Mouse (Mus musculus) CH12.LX (cell line): ENCODE results near the gene Ren1. TPM values are rescaled to one million over a fixed set of nuclear protein-coding genes. Genes with fewer than 3 reads are reported as not detected.

Experiments
- DNase-seq: peaks from one replicate; pipeline ENCODE4 v3.0.0-alpha.2; 2013; ENCODE audit errors: extremely low read depth
- H3K27ac ChIP-seq: 2 replicates; pipeline ENCODE4 v1.5.1; 2012; ENCODE audit warnings: low read depth, mild to moderate bottlenecking, control low read depth, moderate library complexity; ENCODE audit not compliant: insufficient read depth
- H3K27me3 ChIP-seq: replicated peaks from 2 replicates; pipeline ENCODE3; 2012; ENCODE audit warnings: inconsistent platforms
- H3K36me3 ChIP-seq, 2 experiments: replicated peaks in 1 of 2; 2 replicates each; pipeline versions ENCODE3 to v1.6.1; 2012; ENCODE audit warnings: inconsistent platforms in 1 of 2, low read length in 1 of 2, mild to moderate bottlenecking in 1 of 2, mixed read lengths in 1 of 2, moderate library complexity in 1 of 2; ENCODE audit not compliant: control insufficient read depth in 1 of 2, insufficient read depth in 1 of 2
- H3K4me1 ChIP-seq, 2 experiments: 2 replicates each; pipeline ENCODE4 v1.6.1; 2012; ENCODE audit warnings: inconsistent platforms in 1 of 2, moderate library complexity in 1 of 2; ENCODE audit not compliant: insufficient read depth in 2 of 2, control insufficient read depth in 1 of 2
- H3K4me2 ChIP-seq: 2 replicates; pipeline ENCODE4 v1.6.1; 2012; ENCODE audit warnings: low read depth, mild to moderate bottlenecking, control low read depth; ENCODE audit not compliant: poor library complexity, insufficient read depth, severe bottlenecking
- H3K4me3 ChIP-seq, 3 experiments: fragments of 150-350 bp in 1 of 3; sonication (generic) in 1 of 3; replicated peaks in 1 of 3; 2 replicates each; pipeline versions ENCODE3 to v1.5.1; 2011 to 2012; ENCODE audit warnings: low read depth in 2 of 3, low read length in 2 of 3, mild to moderate bottlenecking in 2 of 3, moderate library complexity in 2 of 3, control low read depth in 1 of 3, improper control_type of control experiment in 1 of 3, inconsistent platforms in 1 of 3, mixed read lengths in 1 of 3; ENCODE audit not compliant: poor library complexity in 1 of 3
- H3K79me2 ChIP-seq: replicated peaks from 2 replicates; pipeline ENCODE4 v1.6.1; 2012; ENCODE audit warnings: mild to moderate bottlenecking, moderate library complexity; ENCODE audit not compliant: control insufficient read depth, poor library complexity, insufficient read depth, severe bottlenecking; ENCODE audit errors: extremely low read depth
- H3K9ac ChIP-seq: 2 replicates; pipeline ENCODE4 v1.6.1; 2012; ENCODE audit warnings: low read depth, mild to moderate bottlenecking, control low read depth, moderate library complexity; ENCODE audit not compliant: insufficient read depth
- H3K9me3 ChIP-seq: replicated peaks from 2 replicates; pipeline ENCODE3; 2012; ENCODE audit warnings: low read length, inconsistent platforms, mixed read lengths
- BHLHE40 ChIP-seq: IDR thresholded peaks from 2 replicates; pipeline ENCODE4 v1.6.1; 2011; ENCODE audit warnings: mild to moderate bottlenecking, low read depth, low read length, improper control_type of control experiment
- CHD2 ChIP-seq: IDR thresholded peaks from 2 replicates; pipeline ENCODE4 v1.6.1; 2011; ENCODE audit warnings: low read length, improper control_type of control experiment
- CTCF ChIP-seq, 2 experiments: IDR thresholded peaks in 1 of 2; conservative IDR thresholded peaks in 1 of 2; 2 replicates each; pipeline ENCODE4 v1.5.1; 2011 to 2012; ENCODE audit warnings: low read depth in 2 of 2, low read length in 2 of 2, improper control_type of control experiment in 1 of 2, inconsistent platforms in 1 of 2, mild to moderate bottlenecking in 1 of 2, moderate library complexity in 1 of 2
- E2F4 ChIP-seq: IDR thresholded peaks from 2 replicates; pipeline ENCODE4 v1.6.1; 2011; ENCODE audit warnings: low read depth, low read length, improper control_type of control experiment; ENCODE audit not compliant: insufficient replicate concordance
- ELF1 ChIP-seq: IDR thresholded peaks from 2 replicates; pipeline ENCODE4 v1.6.1; 2014; ENCODE audit warnings: low read depth, mild to moderate bottlenecking, inconsistent platforms, low read length, improper control_type of control experiment
- EP300 ChIP-seq: IDR thresholded peaks from 2 replicates; pipeline ENCODE4 v1.6.1; 2011; ENCODE audit warnings: low read length, improper control_type of control experiment
- ETS1 ChIP-seq: conservative IDR thresholded peaks from 2 replicates; pipeline ENCODE4 v1.6.1; 2012; ENCODE audit warnings: low read depth, mild to moderate bottlenecking, inconsistent platforms, low read length, improper control_type of control experiment, moderate library complexity
- GABPA ChIP-seq: IDR thresholded peaks from 2 replicates; pipeline ENCODE4 v1.6.1; 2012; ENCODE audit warnings: low read depth, low read length, improper control_type of control experiment, inconsistent platforms; ENCODE audit not compliant: insufficient replicate concordance
- HCFC1 ChIP-seq: IDR thresholded peaks from 2 replicates; pipeline ENCODE4 v1.6.1; 2012; ENCODE audit warnings: low read depth, mild to moderate bottlenecking, inconsistent platforms, low read length, improper control_type of control experiment
- IRF4 ChIP-seq: IDR thresholded peaks from 2 replicates; pipeline ENCODE4 v1.6.1; 2014; ENCODE audit warnings: low read depth, mild to moderate bottlenecking, inconsistent platforms, low read length, improper control_type of control experiment
- JUND ChIP-seq: conservative IDR thresholded peaks from 2 replicates; pipeline ENCODE4 v1.6.1; 2011; ENCODE audit warnings: low read depth, low read length, improper control_type of control experiment
- KAT2A ChIP-seq: IDR thresholded peaks from 2 replicates; pipeline ENCODE4 v1.6.1; 2012; ENCODE audit warnings: low read length, improper control_type of control experiment, inconsistent platforms; ENCODE audit not compliant: insufficient replicate concordance
- MAFK ChIP-seq: IDR thresholded peaks from 2 replicates; pipeline ENCODE4 v1.6.1; 2011; ENCODE audit warnings: low read length, improper control_type of control experiment; ENCODE audit not compliant: insufficient replicate concordance
- MAZ ChIP-seq: IDR thresholded peaks from 2 replicates; pipeline ENCODE4 v1.6.1; 2012; ENCODE audit warnings: low read depth, mild to moderate bottlenecking, inconsistent platforms, low read length, improper control_type of control experiment, moderate library complexity
- MEF2A ChIP-seq: IDR thresholded peaks from 2 replicates; pipeline ENCODE4 v1.6.1; 2014; ENCODE audit warnings: low read depth, mild to moderate bottlenecking, inconsistent platforms, low read length, improper control_type of control experiment, borderline replicate concordance
- MYC ChIP-seq: IDR thresholded peaks from 2 replicates; pipeline ENCODE4 v1.6.1; 2011; ENCODE audit warnings: low read depth, mild to moderate bottlenecking, improper control_type of control experiment, low read length
- PAX5 ChIP-seq: IDR thresholded peaks from 2 replicates; pipeline ENCODE4 v1.6.1; 2012; ENCODE audit warnings: low read length, inconsistent platforms, mixed read lengths
- POLR2A ChIP-seq: IDR thresholded peaks from 2 replicates; pipeline ENCODE4 v1.6.1; 2011; ENCODE audit warnings: low read depth, mild to moderate bottlenecking, improper control_type of control experiment, low read length
- POLR2AphosphoS2 ChIP-seq: IDR thresholded peaks from 2 replicates; pipeline ENCODE4 v1.6.1; 2011; ENCODE audit warnings: low read depth, low read length, improper control_type of control experiment
- RAD21 ChIP-seq: IDR thresholded peaks from 2 replicates; pipeline ENCODE4 v1.6.1; 2011; ENCODE audit warnings: low read depth, mild to moderate bottlenecking, low read length, improper control_type of control experiment, moderate library complexity
- RCOR1 ChIP-seq: conservative IDR thresholded peaks from 2 replicates; pipeline ENCODE4 v1.6.1; 2012; ENCODE audit warnings: low read depth, mild to moderate bottlenecking, inconsistent platforms, low read length, improper control_type of control experiment
- SIN3A ChIP-seq: IDR thresholded peaks from 2 replicates; pipeline ENCODE4 v1.6.1; 2012; ENCODE audit warnings: low read length, improper control_type of control experiment, inconsistent platforms
- SMC3 ChIP-seq: IDR thresholded peaks from 2 replicates; pipeline ENCODE4 v1.6.1; 2011; ENCODE audit warnings: low read depth, low read length, improper control_type of control experiment
- TBP ChIP-seq: conservative IDR thresholded peaks from 2 replicates; pipeline ENCODE4 v1.6.1; 2011; ENCODE audit warnings: low read depth, low read length, improper control_type of control experiment
- TCF12 ChIP-seq: IDR thresholded peaks from 2 replicates; pipeline ENCODE4 v1.6.1; 2014; ENCODE audit warnings: low read depth, mild to moderate bottlenecking, inconsistent platforms, low read length, improper control_type of control experiment
- UBTF ChIP-seq: IDR thresholded peaks from 2 replicates; pipeline ENCODE4 v1.6.1; 2012; ENCODE audit warnings: low read depth, mild to moderate bottlenecking, inconsistent platforms, low read length, improper control_type of control experiment, moderate library complexity
- USF1 ChIP-seq: IDR thresholded peaks from 2 replicates; pipeline ENCODE4 v1.6.1; 2014; ENCODE audit warnings: low read depth, mild to moderate bottlenecking, inconsistent platforms, low read length, improper control_type of control experiment
- USF2 ChIP-seq: conservative IDR thresholded peaks from 2 replicates; pipeline ENCODE4 v1.6.1; 2011; ENCODE audit warnings: low read depth, low read length, improper control_type of control experiment
- ZC3H11A ChIP-seq: IDR thresholded peaks from 2 replicates; pipeline ENCODE4 v1.6.1; 2012; ENCODE audit warnings: low read depth, mild to moderate bottlenecking, inconsistent platforms, low read length, improper control_type of control experiment
- ZKSCAN1 ChIP-seq: IDR thresholded peaks from 2 replicates; pipeline ENCODE4 v1.6.1; 2012; ENCODE audit warnings: low read depth, inconsistent platforms, low read length, improper control_type of control experiment, borderline replicate concordance
- ZMIZ1 ChIP-seq: IDR thresholded peaks from 2 replicates; pipeline ENCODE4 v1.6.1; 2012; ENCODE audit warnings: low read depth, mild to moderate bottlenecking, inconsistent platforms, low read length, improper control_type of control experiment
- dilution Hi-C: fragments of 300-500 bp; cut with MboI; formaldehyde crosslinking; loops from 2 replicates; pipeline ENCODE4 v1.14.3; 2020; ENCODE audit warnings: low sequenced_read_pairs; ENCODE audit not compliant: extremely low pct_unique_long_range_greater_than_20kb, extremely low pct_ligation_motif_present
- in situ Hi-C: fragments of 300-500 bp; cut with MboI; formaldehyde crosslinking; loops from 3 replicates; pipeline ENCODE4 v1.14.3; 2019; ENCODE audit warnings: low sequenced_read_pairs, low pct_ligation_motif_present, low pct_unique_long_range_greater_than_20kb, mixed read lengths
- polyA plus RNA-seq: library from polyadenylated mRNA; unstranded; fragments of >175 nt; gene quantifications from 2 replicates; pipeline ENCODE4 v1.2.1, GENCODE M21; 2012; ENCODE audit warnings: low read depth; ENCODE audit not compliant: insufficient read length
- total RNA-seq, 2 experiments: library from RNA; depleted of rRNA; stranded (reverse); fragments of 300-350 nt in 1 of 2; fragments of >200 nt in 1 of 2; gene quantifications; 2 replicates each; pipeline ENCODE4 v1.2.3; 2012 to 2014

The Ren1 gene
- total and polyA plus RNA-seq, 3 experiments = 0.08 TPM; not detected in 2

- H3K9me3 ChIP-seq = peaks cover 5% of the 10 kb centered on the region
- H3K4me1 ChIP-seq = peaks cover 18 to 32% of the 10 kb centered on the region in 2 experiments
- H3K36me3 ChIP-seq = no peaks in the 10 kb centered on the region
- in situ Hi-C loops = loop anchor here (25.0 kb wide), 1 partner anchor 319 kb away; the partner anchor contains the start of genes Mdm4 and Pik3c2b
- dilution Hi-C loops = no loop called here
- no peaks in the 10 kb centered on the region for H3K79me2 ChIP-seq
- no peak for TF ChIP-seq POLR2AphosphoS2
- TF ChIP-seq GABPA = no peak
- peak; percentile 48 for TF ChIP-seq ETS1
- TF ChIP-seq BHLHE40 = peak; percentile 20; the same call in 1 of the 2 replicates
- no peak for TF ChIP-seq RAD21
- TF ChIP-seq MYC = no peak
- peak; percentile 89 for TF ChIP-seq IRF4
- TF ChIP-seq UBTF = no peak
- TF ChIP-seq CHD2 = peak; percentile 38; the same call in 1 of the 2 replicates
- peak; percentile 45; the same call in 1 of the 2 replicates for TF ChIP-seq MEF2A
- TF ChIP-seq POLR2A = no peak
- TF ChIP-seq PAX5 = no peak
- peak; percentile 74; the same call in 1 of the 2 replicates for TF ChIP-seq E2F4
- TF ChIP-seq MAZ = peak; percentile 77
- TF ChIP-seq MAFK = 0 out of 2 replicates have a peak, but pooled peaks have one; percentile 31
- TF ChIP-seq KAT2A = 0 out of 2 replicates have a peak, but pooled peaks have one; percentile 21
- no peak for TF ChIP-seq HCFC1
- TF ChIP-seq SIN3A = peak; percentile 30; the same call in 1 of the 2 replicates
- peak; percentile 88 for TF ChIP-seq TCF12
- TF ChIP-seq EP300 = peak; percentile 84
- peak; percentile 55; the same call in 1 of the 2 replicates for TF ChIP-seq ELF1
- no peak for TF ChIP-seq TBP
- TF ChIP-seq ZKSCAN1 = no peak
- TF ChIP-seq ZC3H11A = no peak
- no peak for TF ChIP-seq USF2
- TF ChIP-seq SMC3 = no peak
- peak; percentile 70 for TF ChIP-seq RCOR1
- TF ChIP-seq USF1 = no peak
- no peak for TF ChIP-seq JUND
- no peak for TF ChIP-seq ZMIZ1
- no peak for TF ChIP-seq CTCF (conservative IDR thresholded peaks at IDR 0.05 in 1 of 2, IDR thresholded peaks at IDR 0.05 in 1 of 2; ENCODE audit: low read depth in 2 of 2, low read length in 2 of 2)
- peak; percentile 69 for DNase-seq
- H3K9ac ChIP-seq = no peak overlapping the region
- H3K4me2 ChIP-seq = peak overlapping the region; percentile 39
- peaks cover 76% of the 10 kb centered on the region for H3K27me3 ChIP-seq
- no peak overlapping the region for H3K27ac ChIP-seq
- peak overlapping the region in 1 of 3 experiments; percentile 9 for H3K4me3 ChIP-seq
Observed at GRCm38 (mm10) chr1:133356330-133356729, 6.0 kb downstream of the Ren1 start.
